Mouse (Mus musculus) G1E (cell line): ENCODE measurements around the gene Gm27029.

ENCODE experiments used
- CTCF ChIP-seq: IDR thresholded peaks from 2 replicates; pipeline ENCODE4 v1.5.1; 2012; ENCODE audit warnings: low read depth, low read length, inconsistent platforms, mixed read lengths
- GATA1 ChIP-seq: IDR thresholded peaks from 2 replicates; pipeline ENCODE4 v1.6.1; 2012; ENCODE audit warnings: borderline replicate concordance, low read length, inconsistent platforms, mixed read lengths
- GATA2 ChIP-seq: IDR thresholded peaks from 2 replicates; pipeline ENCODE4 v1.6.1; 2012; ENCODE audit warnings: low read depth, low read length, inconsistent platforms, borderline replicate concordance

GRCm38 (mm10) chr11:101426165-101426564 lies 1.6 kb upstream of the Gm27029 start:
- TF ChIP-seq GATA1 (no peak), CTCF (no peak), GATA2 (no peak)
